Mouse (Mus musculus): ENCODE measurements around the gene Traf3. TPM values are rescaled to one million over a fixed set of nuclear protein-coding genes. Genes with fewer than 3 reads are reported as not detected.

Traf3 gene
- total RNA-seq, 2 experiments from 2014 or later: 20.6 to 26.6 TPM

DNA sequence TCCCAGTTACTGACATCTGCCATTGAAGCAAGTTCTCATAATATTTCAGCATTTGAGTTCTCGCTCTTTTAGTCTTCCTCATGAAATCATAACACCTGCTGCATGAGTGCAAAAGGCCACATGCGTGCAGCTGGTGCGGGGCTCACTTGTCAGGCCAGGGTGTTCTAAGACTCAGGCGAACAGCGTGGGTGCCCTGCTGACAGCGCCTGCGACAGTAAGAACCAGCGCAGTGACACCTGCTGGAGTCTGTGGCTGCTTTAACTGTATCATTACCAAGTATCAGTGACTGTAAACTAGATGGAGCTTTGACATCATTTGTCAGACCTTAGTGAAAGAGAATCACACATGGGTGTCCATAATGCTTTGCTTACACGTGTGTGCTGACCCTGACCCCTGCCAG is 85.1 kb downstream of the Traf3 start:
- DNase-seq: no peak

GRCm38 (mm10) chr12:111263650-111264049 is 97.5 kb downstream of the Traf3 start:
- no peak for DNase-seq

DNA sequence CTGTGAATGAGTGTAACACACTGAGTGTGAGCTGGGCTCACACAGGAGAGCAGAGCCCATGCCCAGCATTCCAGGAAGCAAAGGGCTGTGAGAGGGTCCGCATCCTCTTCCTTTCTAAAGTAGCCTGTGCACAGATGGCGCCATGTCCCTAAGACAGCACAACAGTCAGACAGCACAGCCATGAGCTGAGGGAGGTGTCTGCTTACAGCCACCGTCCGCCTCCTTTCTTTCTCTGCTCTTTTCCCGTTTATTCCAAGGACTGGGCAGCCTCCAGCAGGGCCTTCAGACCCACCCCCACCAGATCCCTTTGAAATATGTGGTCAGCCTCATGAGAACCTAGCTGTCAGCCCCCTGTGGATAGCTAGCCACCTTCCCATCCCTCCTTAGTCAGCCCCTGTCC is 99.0 kb downstream of the Traf3 start:
- DNase-seq: no peak

- no peak for DNase-seq
Measured at GRCm38 (mm10) chr12:111266592-111266991, 100.4 kb downstream of the Traf3 start.

GRCm38 (mm10) chr12:111267673-111268325 is 101.6 kb downstream of the Traf3 start:
- no peak for DNase-seq

GRCm38 (mm10) chr12:111270629-111271277 is 104.6 kb downstream of the Traf3 start, which contains the start of gene Amn:
Amn (plus strand) TSS chr12:111271095.
- no peak for DNase-seq

DNA sequence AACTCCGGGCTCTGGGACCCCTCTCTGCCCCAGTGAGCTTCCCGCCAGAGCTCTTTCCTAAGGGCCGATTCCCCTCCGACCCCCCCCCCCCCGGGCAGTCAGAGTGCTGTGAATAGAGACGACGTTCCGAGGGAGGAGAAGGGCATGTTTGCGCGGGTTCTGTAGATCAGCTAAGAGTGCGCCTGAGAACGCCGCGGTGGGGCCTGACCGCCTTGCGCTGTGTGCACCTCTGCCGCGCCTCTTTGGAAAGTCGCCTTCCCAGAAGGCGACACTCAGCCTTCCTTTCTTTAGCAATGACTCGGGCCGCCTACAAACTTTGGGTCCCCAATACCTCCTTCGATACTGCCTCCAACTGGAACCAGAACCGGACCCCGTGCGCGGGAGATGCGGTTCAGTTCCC is 105.2 kb downstream of the Traf3 start:
- DNase-seq: no peak

DNA sequence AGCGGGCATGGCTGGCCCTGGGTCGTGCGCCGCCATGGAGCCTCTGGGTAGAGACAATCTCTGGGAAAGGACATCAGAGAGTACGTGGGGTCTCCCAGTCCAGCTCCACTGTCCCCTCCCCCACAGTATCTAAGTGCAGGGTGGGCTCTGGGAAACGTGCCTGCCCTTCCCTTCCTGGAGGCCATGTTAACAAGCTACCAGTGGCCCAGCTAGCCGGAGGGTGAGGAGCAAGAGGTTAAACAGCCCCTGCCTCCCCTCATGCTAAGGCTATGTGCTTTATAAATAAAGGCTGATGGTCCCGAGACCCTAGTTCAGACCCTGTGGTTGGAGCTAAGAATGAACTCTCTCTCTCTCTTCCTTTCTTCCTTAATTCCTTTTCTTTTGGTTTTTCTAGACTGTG is 105.8 kb downstream of the Traf3 start:
- DNase-seq: no peak

DNA sequence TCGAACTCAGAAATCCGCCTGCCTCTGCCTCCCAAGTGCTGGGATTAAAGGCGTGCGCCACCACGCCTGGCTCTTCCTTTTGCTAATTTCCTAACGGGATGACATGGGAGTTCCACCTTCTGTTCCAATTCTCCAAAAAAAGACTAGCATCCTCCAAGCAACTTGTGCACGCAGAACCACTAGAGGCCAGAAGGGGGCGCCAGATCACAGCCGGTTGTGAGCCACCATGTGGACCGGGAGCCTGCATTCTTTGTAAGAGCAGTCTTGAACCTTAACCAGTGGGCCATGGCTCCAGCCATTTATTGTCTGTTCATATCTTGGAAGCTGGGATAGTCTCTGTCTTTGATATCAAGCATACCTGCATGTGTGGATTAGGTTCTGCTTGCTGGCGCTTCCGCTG is 106.2 kb downstream of the Traf3 start:
- peak; percentile 81 for DNase-seq

DNA sequence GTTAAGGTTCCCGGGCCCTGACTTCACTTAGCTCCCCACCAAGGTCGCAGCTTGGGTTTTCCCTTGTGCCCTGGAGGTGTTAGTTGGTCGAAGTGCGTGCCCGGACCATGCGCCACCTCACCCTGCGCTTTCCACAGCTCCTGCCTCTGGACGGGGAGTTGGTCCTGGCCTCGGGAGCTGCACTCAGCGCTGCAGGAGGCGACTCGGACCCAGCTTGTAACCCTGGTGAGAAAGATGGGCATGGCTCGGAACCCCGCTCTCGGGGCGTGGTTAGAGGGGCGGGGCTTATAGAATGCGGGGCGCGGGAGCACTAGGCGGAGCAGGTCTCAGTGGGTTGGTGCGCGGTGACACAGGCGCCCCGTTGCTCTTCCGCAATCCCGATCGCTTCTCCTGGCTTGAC is 107.8 kb downstream of the Traf3 start:
- peak; percentile 13 for DNase-seq

- peak; percentile 7 for DNase-seq
Measured at GRCm38 (mm10) chr12:111274447-111275149, 108.4 kb downstream of the Traf3 start.

DNA sequence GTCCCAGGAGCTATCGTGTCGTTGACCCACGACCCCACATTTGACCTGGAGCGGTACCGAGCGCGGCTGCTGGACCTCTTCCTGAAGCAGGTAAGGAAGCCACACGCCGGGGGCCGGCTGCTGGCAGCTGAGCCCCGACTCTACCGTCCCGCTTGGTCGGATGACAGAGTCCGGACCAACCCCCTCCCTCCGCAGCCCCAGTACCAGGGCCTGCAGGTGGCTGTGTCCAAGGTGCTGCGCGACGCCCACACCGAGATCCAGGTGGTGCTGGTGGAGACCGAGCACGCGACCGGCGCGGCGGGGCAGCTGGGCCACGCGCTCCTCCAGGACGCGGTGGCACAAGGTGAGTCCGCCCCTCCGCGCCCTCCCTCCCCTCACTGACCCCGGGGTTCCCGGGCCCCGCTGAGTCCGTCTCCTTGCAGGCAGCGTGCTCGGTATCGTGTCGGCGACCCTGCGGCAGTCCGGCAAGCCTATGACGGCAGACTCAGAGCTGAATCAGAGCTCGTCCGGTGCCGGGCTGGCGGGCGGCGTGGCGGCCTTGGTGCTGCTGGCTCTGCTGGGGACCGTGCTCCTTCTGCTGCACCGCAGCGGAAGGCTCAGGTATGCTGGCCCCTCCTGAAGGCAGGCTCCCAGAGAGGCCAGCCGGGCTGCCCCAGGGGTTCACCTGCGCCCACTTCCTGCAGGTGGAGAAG is 109.1 kb downstream of the Traf3 start:
- no peak for DNase-seq

DNA sequence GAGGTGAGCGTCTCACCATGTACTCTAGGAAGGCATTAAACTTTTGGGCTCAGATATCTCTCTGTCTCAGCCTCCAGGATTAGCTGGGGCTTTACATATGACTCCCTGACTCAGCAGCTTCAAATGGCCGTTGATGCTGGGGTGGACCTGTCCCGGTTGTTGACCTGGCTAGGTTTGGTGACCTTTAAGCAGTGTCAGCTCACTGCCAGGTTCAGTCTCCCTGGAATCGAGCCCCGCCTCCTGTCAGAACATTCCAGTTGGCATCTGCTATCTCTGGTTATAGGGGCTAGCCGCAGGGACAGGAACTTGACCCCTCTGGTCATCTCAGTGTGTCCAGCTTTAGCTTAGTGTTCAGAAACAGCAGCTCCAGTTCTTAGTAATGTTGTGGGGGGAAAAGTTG is 110.2 kb downstream of the Traf3 start:
- DNase-seq: no peak

DNA sequence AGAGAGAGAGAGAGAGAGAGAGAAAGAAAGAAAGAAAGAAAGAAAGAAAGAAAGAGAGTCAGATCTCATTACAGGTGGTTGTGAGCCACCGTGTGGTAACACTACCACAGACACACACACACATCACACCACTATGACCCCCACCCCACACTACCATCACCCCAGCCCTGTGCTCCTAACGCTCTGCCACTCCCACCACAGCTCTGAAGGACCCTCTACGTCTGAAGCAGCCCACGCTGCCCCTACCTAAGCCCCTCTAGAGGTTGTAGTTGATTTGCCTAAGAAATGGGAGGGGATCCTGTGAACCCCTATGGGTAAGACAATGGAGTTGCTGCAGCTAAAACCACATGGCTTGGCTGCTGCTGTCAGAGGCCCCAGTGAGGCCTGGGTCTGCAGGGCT is 117.4 kb downstream of the Traf3 start:
- DNase-seq: no peak

- DNase-seq: no peak
Measured at GRCm38 (mm10) chr12:111284532-111284931, 118.4 kb downstream of the Traf3 start.

- DNase-seq: peak; percentile 66
Measured at GRCm38 (mm10) chr12:111293025-111293424, 126.9 kb downstream of the Traf3 start.

- DNase-seq: no peak
Measured at GRCm38 (mm10) chr12:111301322-111302017, 135.3 kb downstream of the Traf3 start.

- DNase-seq: no peak
Measured at GRCm38 (mm10) chr12:111302018-111302345, 135.8 kb downstream of the Traf3 start.

- DNase-seq: no peak
Measured at GRCm38 (mm10) chr12:111303702-111304337, 137.7 kb downstream of the Traf3 start.

DNA sequence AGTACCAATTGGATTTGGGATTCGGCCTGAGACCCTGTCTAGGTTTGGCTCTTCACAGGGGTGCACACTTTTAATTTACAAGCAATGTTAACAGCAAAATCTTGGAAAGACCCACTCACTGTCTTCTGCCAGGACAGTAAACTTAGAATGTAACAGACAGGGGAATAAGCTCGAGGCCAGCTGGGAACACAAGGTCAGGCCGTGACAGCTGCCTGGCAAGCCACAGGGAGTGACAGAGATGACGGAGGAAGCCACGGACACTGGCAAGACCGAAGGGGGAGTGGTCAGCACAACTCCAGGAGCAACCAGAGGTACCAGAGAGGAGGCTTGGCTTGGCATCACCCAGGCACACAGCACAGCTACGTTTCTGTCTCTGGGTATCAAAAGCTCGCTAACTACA is 140.7 kb downstream of the Traf3 start:
- DNase-seq: peak; percentile 48

DNA sequence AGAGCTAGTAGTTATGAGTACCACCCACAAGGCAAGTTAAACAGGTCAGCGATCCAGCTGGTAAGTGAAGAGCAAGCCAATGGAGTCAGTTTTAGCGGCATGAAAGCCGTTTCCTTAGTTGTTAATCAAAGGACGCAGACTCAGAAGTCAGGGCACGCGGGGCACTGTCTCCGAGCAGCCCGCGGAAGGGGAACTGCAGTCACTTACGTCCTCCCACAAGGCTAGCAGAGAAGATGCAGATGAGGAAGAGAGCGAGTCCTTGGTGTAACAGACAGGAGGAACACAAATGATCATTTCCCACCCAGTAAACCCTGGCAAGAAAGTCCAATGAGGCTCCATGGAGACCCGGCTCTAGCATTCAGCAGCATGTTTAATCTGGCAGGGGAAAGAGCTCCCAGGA is 143.1 kb downstream of the Traf3 start:
- no peak for DNase-seq

DNA sequence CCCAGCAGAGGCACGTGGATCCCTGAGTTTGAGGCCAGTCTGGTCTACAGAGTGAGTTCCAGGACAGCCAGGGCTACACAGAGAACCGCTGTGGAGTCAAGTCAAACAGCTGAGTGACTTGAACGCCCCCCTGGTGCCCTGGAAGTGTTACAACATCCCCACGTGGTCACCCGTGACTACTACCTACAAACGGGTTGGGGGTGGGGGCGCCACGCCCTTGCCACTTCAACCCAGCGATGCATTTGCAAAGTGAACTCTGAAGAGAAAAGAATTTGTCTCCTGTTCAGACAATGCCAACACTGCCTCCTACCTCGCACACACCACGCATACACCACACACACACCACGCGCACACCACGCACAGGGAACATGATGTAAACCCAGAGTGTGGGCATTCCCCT is 143.8 kb downstream of the Traf3 start:
- DNase-seq: no peak
